Mouse (Mus musculus): Measurements from ENCODE around the gene Disc1.

Gene Disc1

GRCm38 (mm10) chr8:125292933-125293591 is 239.1 kb downstream of the Disc1 start:
- DNase-seq (ENCODE audit: extremely low read depth, insufficient read length, low spot score) = peak; percentile 83

GRCm38 (mm10) chr8:125299248-125299647 is 245.3 kb downstream of the Disc1 start:
- DNase-seq (ENCODE audit: extremely low read depth, insufficient read length, low spot score) = no peak

- no peak for DNase-seq (ENCODE audit: extremely low read depth, insufficient read length, low spot score)
Observed at GRCm38 (mm10) chr8:125301931-125302361, 248.0 kb downstream of the Disc1 start.

- DNase-seq (ENCODE audit: extremely low read depth, insufficient read length, low spot score) = no peak
Observed at GRCm38 (mm10) chr8:125306665-125307064, 252.7 kb downstream of the Disc1 start.

- no peak for DNase-seq (ENCODE audit: extremely low read depth, insufficient read length, low spot score)
Observed at GRCm38 (mm10) chr8:125309985-125310384, 256.0 kb downstream of the Disc1 start.
